Comparison of ENCODE assay signal across 25 mouse cellular contexts in the genomic region with DNA sequence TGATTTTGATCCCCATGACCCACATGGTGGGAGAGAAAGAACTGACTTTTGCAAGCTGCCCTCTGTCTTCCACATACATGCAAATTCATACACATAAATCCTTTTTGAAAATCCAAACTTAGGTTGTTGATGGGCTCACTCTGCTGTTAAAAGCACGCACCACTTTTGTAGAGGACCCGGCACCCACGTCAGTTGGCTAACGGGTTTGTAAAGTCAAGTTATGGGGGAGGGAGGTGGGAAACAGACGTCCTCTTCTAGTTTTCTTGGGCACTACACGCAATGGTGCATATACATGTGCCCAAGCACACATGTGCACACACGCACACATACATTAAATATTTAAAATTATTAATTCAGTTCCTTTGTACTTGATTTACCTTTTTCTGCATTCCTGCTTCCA. TPM values are rescaled to one million over a fixed set of nuclear protein-coding genes. Genes with fewer than 3 reads are reported as not detected.
DNase-seq lines count a peak whose midpoint lies in the region; ATAC-seq and TF ChIP-seq lines count a peak whose summit lies in the region.
"Had no signal": no experiment of that assay in that cellular context is flagged by ENCODE, and none has a peak within 500 bp of the region (broad histone marks: within the 10 kb centered on the region; RNA-seq: fewer than 3 reads in every experiment).

No protein-coding gene starts in this region.

- TF ChIP-seq EP300 in stomach, postnatal 0 days (optimal IDR thresholded peaks at IDR 0.05): no peak

- no peak overlapping the region for H3K4me3 ChIP-seq in stomach, postnatal 0 days (ENCODE audit: low read depth, low read length)
- H3K4me3 ChIP-seq: embryonic facial prominence, embryonic 10.5 days; embryonic facial prominence, embryonic 12.5 days; forebrain, embryonic 13.5 days; forebrain, embryonic 15.5 days had no signal

- no peak overlapping the region for H3K27ac ChIP-seq in stomach, postnatal 0 days (replicated peaks)
- H3K27ac ChIP-seq: embryonic facial prominence, embryonic 10.5 days; embryonic facial prominence, embryonic 12.5 days; forebrain, embryonic 13.5 days; forebrain, embryonic 15.5 days had no signal

- no peak for ATAC-seq in stomach, postnatal 0 days (ENCODE audit: low FRiP score, low TSS enrichment)
- ATAC-seq: activated CD4-positive, CD25-positive, alpha-beta regulatory T cell, adult 4 months; CD4-positive, CD25-positive, alpha-beta regulatory T cell, adult 4 months; forebrain, embryonic 13.5 days; forebrain, postnatal 0 days; Patski had no signal

- no peaks in the 10 kb centered on the region for H3K27me3 ChIP-seq in stomach, postnatal 0 days (ENCODE audit: control insufficient read depth, insufficient read depth, low read length)
- H3K27me3 ChIP-seq: CH12.LX; embryonic facial prominence, embryonic 12.5 days; forebrain, embryonic 13.5 days; forebrain, embryonic 15.5 days; Patski had no signal

- WGBS in stomach, postnatal 0 days: 96% methylated on average over 7 of the region's 7 CpGs

- H3K9me3 ChIP-seq in stomach, postnatal 0 days (ENCODE audit: control insufficient read depth, low read length): peaks cover 25% of the 10 kb centered on the region

- peaks cover 14% of the 10 kb centered on the region for H3K36me3 ChIP-seq in stomach, postnatal 0 days (ENCODE audit: control insufficient read depth, insufficient read depth, low read length)

- no peaks in the 10 kb centered on the region; the same call in 1 of the 2 replicates for H3K4me1 ChIP-seq in stomach, postnatal 0 days (replicated peaks; ENCODE audit: control insufficient read depth, insufficient read depth)

- peak; percentile 29 for DNase-seq in cerebellum, adult 11-12 months
- no peak for DNase-seq in cerebellum, postnatal 36 days
- DNase-seq in cerebellum, adult 9-11 months: peak; percentile 46
- no peak for DNase-seq in cerebellum, postnatal 14 days
- DNase-seq in stomach, postnatal 0 days (ENCODE audit: low spot score): peak; percentile 6
- DNase-seq: adrenal gland, adult 8-10 months; adrenal gland, postnatal 14 days; adrenal gland, postnatal 36 days; B cell, adult 2 months; cerebellum, adult 11 months; cerebellum, adult 2 months; cerebellum, postnatal 10 days; forebrain, postnatal 0 days had no signal

- TF ChIP-seq CTCF in stomach, postnatal 0 days (IDR thresholded peaks at IDR 0.05; ENCODE audit: low read depth): no peak

- H3K4me2 ChIP-seq in stomach, postnatal 0 days (replicated peaks; ENCODE audit: low read depth): no peak overlapping the region
- H3K4me2 ChIP-seq: embryonic facial prominence, embryonic 12.5 days; forebrain, embryonic 13.5 days; forebrain, embryonic 15.5 days had no signal

- H3K9ac ChIP-seq in stomach, postnatal 0 days (ENCODE audit: low read length): no peak overlapping the region
- H3K9ac ChIP-seq: embryonic facial prominence, embryonic 12.5 days; forebrain, embryonic 13.5 days; forebrain, embryonic 15.5 days; forebrain, postnatal 0 days had no signal

RNA-seq across cellular contexts. Expression of a gene that starts 1.3 kb away (rescaled TPM):
- 2.2 and 3.4 TPM in 2 replicates for polyA plus RNA-seq in stomach, postnatal 0 days (2015; fragmentation: Nextera tagmentation; extraction: Ambion mirVana)

RNA-seq across cellular contexts. Expression of a gene that starts 23.1 kb away (rescaled TPM):
- polyA plus RNA-seq in stomach, postnatal 0 days (2015; fragmentation: Nextera tagmentation; extraction: Ambion mirVana): 8.3 TPM in 2 replicates

RNA-seq across cellular contexts. Expression of a gene that starts 29.1 kb away (rescaled TPM):
- polyA plus RNA-seq in stomach, postnatal 0 days (2015; fragmentation: Nextera tagmentation; extraction: Ambion mirVana): 6.7 and 7.1 TPM in 2 replicates

RNA-seq across cellular contexts. Expression of a gene that starts 57.8 kb away (rescaled TPM):
- 0.01 TPM in 1 of 2 replicates, not detected in the other for polyA plus RNA-seq in stomach, postnatal 0 days (2015; fragmentation: Nextera tagmentation; extraction: Ambion mirVana)
- polyA plus RNA-seq: cerebellum, adult 2 months; cortical plate, adult 2 months; embryonic facial prominence, embryonic 10.5 days; embryonic facial prominence, embryonic 12.5 days; embryonic facial prominence, embryonic 14.5 days; forebrain, embryonic 11.5 days; forebrain, embryonic 13.5 days; forebrain, embryonic 15.5 days; forebrain, postnatal 0 days; G1E had no signal

Comparison
In these comparisons a context has a peak if more than half of its experiments do, and no peak if none do; other contexts are left out.
1. DNase-seq: peak in cerebellum, adult 11-12 months (single experiment), cerebellum, adult 9-11 months (single experiment) and stomach, postnatal 0 days (single experiment); none in cerebellum, postnatal 36 days (0 of 2) and cerebellum, postnatal 14 days (0 of 2).